Mouse (Mus musculus) liver, embryonic 14.5 days (tissue): ENCODE results near the gene Adi1. TPM values are rescaled to one million over a fixed set of nuclear protein-coding genes. Genes with fewer than 3 reads are reported as not detected.
A peak's percentile ranks its signal among the peaks of the same experiment; 100 is the strongest.

ENCODE experiments used
- ATAC-seq: fragments of 200-750 bp; cut with Nextera tagmentation; 2 replicates; pipeline ENCODE4 v1.8.0; 2017; ENCODE audit warnings: moderate number of reproducible peaks, mild to moderate bottlenecking, moderate library complexity; ENCODE audit not compliant: insufficient read depth
- DNase-seq, 3 experiments: peaks; one replicate each; pipeline ENCODE4 v3.0.0-alpha.2; 2012 to 2013; ENCODE audit warnings: low read depth in 3 of 3, low spot score in 3 of 3
- H3K27ac ChIP-seq: fragments of 300-500 bp; sonication (generic); 2 replicates; pipeline ENCODE4 v1.5.1; 2014; ENCODE audit warnings: moderate library complexity, mild to moderate bottlenecking, control low read depth, inconsistent platforms
- H3K27me3 ChIP-seq: fragments of 300-500 bp; sonication (generic); 2 replicates; pipeline ENCODE4 v1.6.1; 2014; ENCODE audit warnings: mild to moderate bottlenecking, low read length, moderate library complexity; ENCODE audit not compliant: control insufficient read depth, insufficient read depth
- H3K36me3 ChIP-seq: fragments of 300-500 bp; sonication (generic); replicated peaks from 2 replicates; pipeline ENCODE4 v1.6.1; 2014; ENCODE audit warnings: low read depth; ENCODE audit not compliant: control insufficient read depth, insufficient read depth
- H3K4me1 ChIP-seq, 2 experiments: fragments of 200-500 bp in 1 of 2; fragments of 300-500 bp in 1 of 2; sonication (generic) in 1 of 2; replicated peaks; 2 replicates each; pipeline ENCODE4 v1.6.1; 2012 to 2014; ENCODE audit warnings: antibody characterized with exemption in 1 of 2, inconsistent platforms in 1 of 2, low read length in 1 of 2; ENCODE audit not compliant: control insufficient read depth in 2 of 2, insufficient read depth in 2 of 2
- H3K4me2 ChIP-seq: fragments of 300-500 bp; sonication (generic); 2 replicates; pipeline ENCODE4 v1.6.1; 2014; ENCODE audit warnings: low read depth, mild to moderate bottlenecking, control low read depth, moderate library complexity
- H3K4me3 ChIP-seq, 2 experiments: fragments of 200-500 bp in 1 of 2; fragments of 300-500 bp in 1 of 2; sonication (generic) in 1 of 2; 2 replicates each; pipeline ENCODE4 v1.5.1; 2012 to 2014; ENCODE audit warnings: low read depth in 2 of 2, low read length in 2 of 2, mild to moderate bottlenecking in 2 of 2, control low read depth in 1 of 2, inconsistent platforms in 1 of 2, moderate library complexity in 1 of 2; ENCODE audit not compliant: insufficient read depth in 1 of 2
- H3K9ac ChIP-seq: fragments of 300-500 bp; sonication (generic); replicated peaks from 2 replicates; pipeline ENCODE4 v1.6.1; 2014; ENCODE audit warnings: mild to moderate bottlenecking, control low read depth, moderate library complexity
- H3K9me3 ChIP-seq: fragments of 300-500 bp; sonication (generic); 2 replicates; pipeline ENCODE4 v1.6.1; 2016; ENCODE audit warnings: low read length, mixed read lengths; ENCODE audit not compliant: control insufficient read depth
- CTCF ChIP-seq: IDR thresholded peaks from 2 replicates; pipeline ENCODE4 v1.5.1; 2016; ENCODE audit warnings: antibody characterized with exemption, low read depth, control low read depth
- EP300 ChIP-seq: IDR thresholded peaks from 2 replicates; pipeline ENCODE4 v1.6.1; 2016; ENCODE audit warnings: antibody characterized with exemption, low read depth
- WGBS: fragments of 180-500 bp; shearing (Covaris S2); extraction: QIAGEN DNeasy Blood & Tissue Kit; methylation state at CpG from one replicate; pipeline ENCODE4 v1.1.7; 2014; ENCODE audit not compliant: insufficient replicate concordance; 5-methylcytosine and 5-hydroxymethylcytosine counted together
- polyA plus RNA-seq, 2 experiments: library from polyadenylated mRNA; depleted of rRNA in 1 of 2; stranded (reverse) in 1 of 2; unstranded in 1 of 2; fragments of >200 nt; fragmentation: Nextera tagmentation in 1 of 2; extraction: Ambion mirVana in 1 of 2; gene quantifications; 2 replicates each; pipeline versions ENCODE4 v1.2.1 to v1.2.3; 2012 to 2014

Gene Adi1
- polyA plus RNA-seq, 2 experiments: 17.2 to 41.0 TPM

DNA sequence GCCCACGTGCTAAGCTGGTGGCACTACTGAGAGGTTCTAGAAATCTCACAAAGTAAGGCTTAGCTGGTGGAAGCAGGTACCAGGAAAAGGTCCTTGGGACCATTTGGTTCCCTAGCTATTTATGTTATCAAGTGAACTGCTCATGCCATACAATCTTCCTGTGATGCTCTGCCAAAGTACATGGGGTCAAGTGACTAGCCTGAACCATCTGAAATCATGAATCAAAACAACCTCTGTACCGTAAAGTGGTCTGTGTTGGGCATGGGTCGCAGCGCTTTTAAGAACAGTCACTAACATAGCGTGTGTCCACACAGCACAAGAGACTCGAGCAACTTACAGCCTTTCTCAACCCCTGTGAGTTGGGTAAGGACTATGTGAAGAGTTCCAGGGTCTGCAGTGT is 30.2 kb downstream of the Adi1 start:
- Histone ChIP-seq H3K27me3 (no peaks in the 10 kb centered on the region), H3K9ac (no peak overlapping the region), H3K9me3 (no peaks in the 10 kb centered on the region), H3K4me2 (no peak overlapping the region), H3K4me1 (no peaks in the 10 kb centered on the region), H3K27ac (no peak overlapping the region), H3K4me3 (no peak overlapping the region), H3K36me3 (peaks cover 4% of the 10 kb centered on the region; the same call in 1 of the 2 replicates)
- no peak for DNase-seq
- TF ChIP-seq CTCF: no peak
- no peak for TF ChIP-seq EP300
- WGBS: 81% methylated on average over 6 of the region's 6 CpGs
- no peak for ATAC-seq

GRCm38 (mm10) chr12:28708154-28708553 is 33.1 kb downstream of the Adi1 start:
- Histone ChIP-seq H3K9ac (no peak overlapping the region), H3K4me2 (no peak overlapping the region), H3K27me3 (no peaks in the 10 kb centered on the region), H3K4me3 (no peak overlapping the region), H3K27ac (no peak overlapping the region), H3K9me3 (no peaks in the 10 kb centered on the region), H3K36me3 (peaks cover 7% of the 10 kb centered on the region; the same call in 1 of the 2 replicates), H3K4me1 (no peaks in the 10 kb centered on the region)
- DNase-seq (no peak), ATAC-seq (no peak)
- TF ChIP-seq CTCF (no peak), EP300 (no peak)
- 68% methylated on average over 4 of the region's 4 CpGs for WGBS

GRCm38 (mm10) chr12:28710566-28711185 is 35.6 kb downstream of the Adi1 start:
- Histone ChIP-seq H3K9me3 (no peaks in the 10 kb centered on the region), H3K4me1 (peaks cover 0 to 4% of the 10 kb centered on the region in 2 experiments; a peak in 1 of 4 replicates), H3K27ac (no peak overlapping the region), H3K9ac (no peak overlapping the region), H3K4me3 (no peak overlapping the region), H3K4me2 (no peak overlapping the region), H3K27me3 (no peaks in the 10 kb centered on the region), H3K36me3 (peaks cover 8% of the 10 kb centered on the region; the same call in 1 of the 2 replicates)
- TF ChIP-seq CTCF: no peak
- TF ChIP-seq EP300: no peak
- WGBS: 84% methylated on average over 22 of the region's 22 CpGs
- DNase-seq: no peak
- no peak for ATAC-seq

DNA sequence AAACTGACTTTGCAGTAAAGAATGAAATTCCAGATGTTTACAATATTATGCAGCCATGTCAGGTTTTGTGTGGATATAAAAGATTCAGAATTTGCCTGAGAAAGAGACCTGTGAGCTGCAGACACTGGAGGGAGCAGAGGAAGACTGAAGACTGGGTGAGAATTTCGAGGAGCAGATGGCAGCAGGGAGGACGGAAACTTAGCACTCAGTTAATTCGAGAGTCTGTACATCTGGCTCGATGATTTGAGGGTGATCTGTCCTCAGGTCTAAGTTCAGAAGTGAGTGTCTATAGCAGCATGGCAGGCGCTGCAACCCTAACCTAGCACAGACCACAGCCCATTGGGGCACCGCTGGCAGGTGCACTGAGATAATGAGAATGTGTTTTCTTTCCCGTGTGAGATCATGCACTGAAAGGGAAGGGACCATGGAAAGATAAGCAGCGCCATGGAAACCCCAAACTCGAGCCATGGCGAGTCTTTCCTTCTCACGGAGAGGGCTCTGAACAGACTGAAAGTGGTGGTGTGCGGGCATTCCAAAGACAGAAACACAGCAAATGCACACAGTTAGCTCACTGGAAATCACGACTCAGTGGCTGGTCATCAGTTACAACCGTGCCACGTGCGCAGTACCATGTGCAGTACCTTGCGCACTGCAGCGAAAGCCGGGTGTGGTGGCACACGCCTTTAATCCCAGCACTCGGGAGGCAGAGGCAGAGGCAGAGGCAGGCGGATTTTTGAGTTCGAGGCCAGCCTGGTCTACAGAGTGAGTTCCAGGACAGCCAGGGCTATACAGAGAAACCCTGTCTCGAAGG is 40.0 kb downstream of the Adi1 start:
- Histone ChIP-seq H3K36me3 (peaks cover 8% of the 10 kb centered on the region), H3K27ac (no peak overlapping the region), H3K4me2 (no peak overlapping the region), H3K27me3 (no peaks in the 10 kb centered on the region), H3K9me3 (no peaks in the 10 kb centered on the region), H3K9ac (no peak overlapping the region), H3K4me3 (no peak overlapping the region), H3K4me1 (peaks cover 0 to 4% of the 10 kb centered on the region in 2 experiments; a peak in 1 of 4 replicates)
- ATAC-seq: peak; percentile 61; the same call in 1 of the 2 replicates
- no peak for DNase-seq
- 57% methylated on average over 24 of the region's 24 CpGs for WGBS
- TF ChIP-seq CTCF (no peak), EP300 (no peak)

- H3K4me3 ChIP-seq: no peak overlapping the region
- H3K9me3 ChIP-seq: no peaks in the 10 kb centered on the region
- no peak overlapping the region for H3K9ac ChIP-seq
- no peak for DNase-seq
- H3K4me2 ChIP-seq: no peak overlapping the region
- WGBS: 83% methylated on average over 2 of the region's 2 CpGs
- no peaks in the 10 kb centered on the region for H3K27me3 ChIP-seq
- H3K4me1 ChIP-seq: peaks cover 0 to 4% of the 10 kb centered on the region in 2 experiments; a peak in 1 of 4 replicates
- no peak for ATAC-seq
- TF ChIP-seq CTCF (no peak), EP300 (no peak)
- H3K27ac ChIP-seq: no peak overlapping the region
- peaks cover 6% of the 10 kb centered on the region for H3K36me3 ChIP-seq
Measured at GRCm38 (mm10) chr12:28717066-28717465, 42.0 kb downstream of the Adi1 start.
